Mouse (Mus musculus): ENCODE measurements around the gene Ppip5k2. TPM values are rescaled to one million over a fixed set of nuclear protein-coding genes. Genes with fewer than 3 reads are reported as not detected.

Gene Ppip5k2
- polyA plus RNA-seq, 1 experiment, result 3.7 TPM

DNA sequence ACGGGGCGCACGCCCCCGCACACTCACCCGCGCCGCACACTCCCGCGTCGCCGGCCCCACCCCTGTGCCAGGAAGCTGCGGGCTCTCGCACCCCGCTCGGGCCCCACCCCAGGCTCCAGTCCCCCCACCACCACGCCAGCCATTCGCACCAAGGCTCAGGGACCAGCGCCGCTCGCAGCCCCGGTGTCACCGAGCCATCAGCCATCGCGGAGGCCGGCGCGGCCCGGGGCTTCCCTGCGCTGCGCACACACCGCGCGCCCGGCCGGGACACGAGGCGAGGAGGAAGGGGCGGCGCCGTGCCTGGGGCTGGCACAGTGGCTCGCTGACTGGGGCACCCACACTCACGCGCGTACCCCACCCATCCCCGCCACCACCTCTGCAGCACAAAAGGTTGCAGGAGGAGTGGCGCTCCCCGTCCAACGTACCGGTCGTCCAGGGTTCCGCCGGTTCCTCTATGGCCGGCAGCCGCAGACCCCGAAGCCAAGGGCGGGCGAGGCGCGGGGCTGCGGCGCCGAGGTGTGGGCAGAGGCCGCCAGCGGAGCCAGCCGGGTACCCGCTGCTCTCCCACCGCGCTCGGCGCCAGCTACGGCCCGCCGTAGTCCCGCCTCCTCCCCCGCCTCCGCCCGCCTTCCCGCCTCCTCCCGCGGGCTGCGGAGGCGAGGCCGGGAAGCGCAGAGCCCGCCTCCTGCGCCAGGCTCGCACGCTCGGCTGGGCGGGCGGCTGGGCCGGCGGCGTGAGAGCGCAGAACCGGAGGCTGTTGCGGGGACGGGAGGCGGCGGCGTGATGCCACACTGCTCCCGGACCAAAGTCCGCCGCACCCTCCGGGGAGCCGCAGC lies 108.6 kb downstream of the Ppip5k2 start, which contains the start of gene D1Ertd622e:
Gene D1Ertd622e (minus strand): TSS at position 669 of the 836 bp plus-strand sequence.
- Histone ChIP-seq H3K36me3 (ENCODE audit: control insufficient read depth, insufficient read depth) (no peaks in the 10 kb centered on the region), H3K4me3 (peak within 1 kb of the TSS; percentile 31), H3K79me2 (ENCODE audit: control insufficient read depth, insufficient read depth) (peaks cover 35% of the 10 kb centered on the region), H3K27me3 (ENCODE audit: control insufficient read depth, insufficient read depth, insufficient read length) (no peaks in the 10 kb centered on the region), H3ac (ENCODE audit: control insufficient read depth, insufficient read length) (peak within 1 kb of the TSS; percentile 89), H3K4me2 (ENCODE audit: low read depth) (peak within 1 kb of the TSS; percentile 93)
- no peak for TF ChIP-seq TCF3 (IDR thresholded peaks at IDR 0.05; ENCODE audit: insufficient read length, low read depth)
- no peak for TF ChIP-seq POLR2AphosphoS2 (IDR thresholded peaks at IDR 0.05; ENCODE audit: insufficient read length, low read depth)
- TF ChIP-seq USF1 (IDR thresholded peaks at IDR 0.05; ENCODE audit: low read depth), result no peak
- peak in 1 of 3 experiments; percentile 25 for TF ChIP-seq MYOD1 (IDR thresholded peaks at IDR 0.05; ENCODE audit: control insufficient read depth in 1 of 3, insufficient read length in 2 of 3, low read depth in 2 of 3)
- no peak for TF ChIP-seq MAX (IDR thresholded peaks at IDR 0.05; ENCODE audit: low read depth)
- TF ChIP-seq E2F4 (IDR thresholded peaks at IDR 0.05; ENCODE audit: insufficient read depth), result no peak
- TF ChIP-seq POLR2A (IDR thresholded peaks at IDR 0.05; ENCODE audit: insufficient read length, low read depth), result peak; percentile 70
- TF ChIP-seq MYOG (IDR thresholded peaks at IDR 0.05; ENCODE audit: control insufficient read depth in 1 of 3, insufficient read depth in 1 of 3, insufficient read length in 2 of 3, low read depth in 2 of 3), result peak in 2 of 3 experiments; percentile 19 to 26
- no peak for TF ChIP-seq TCF12 (IDR thresholded peaks at IDR 0.05; ENCODE audit: insufficient read depth, poor library complexity, severe bottlenecking)

DNA sequence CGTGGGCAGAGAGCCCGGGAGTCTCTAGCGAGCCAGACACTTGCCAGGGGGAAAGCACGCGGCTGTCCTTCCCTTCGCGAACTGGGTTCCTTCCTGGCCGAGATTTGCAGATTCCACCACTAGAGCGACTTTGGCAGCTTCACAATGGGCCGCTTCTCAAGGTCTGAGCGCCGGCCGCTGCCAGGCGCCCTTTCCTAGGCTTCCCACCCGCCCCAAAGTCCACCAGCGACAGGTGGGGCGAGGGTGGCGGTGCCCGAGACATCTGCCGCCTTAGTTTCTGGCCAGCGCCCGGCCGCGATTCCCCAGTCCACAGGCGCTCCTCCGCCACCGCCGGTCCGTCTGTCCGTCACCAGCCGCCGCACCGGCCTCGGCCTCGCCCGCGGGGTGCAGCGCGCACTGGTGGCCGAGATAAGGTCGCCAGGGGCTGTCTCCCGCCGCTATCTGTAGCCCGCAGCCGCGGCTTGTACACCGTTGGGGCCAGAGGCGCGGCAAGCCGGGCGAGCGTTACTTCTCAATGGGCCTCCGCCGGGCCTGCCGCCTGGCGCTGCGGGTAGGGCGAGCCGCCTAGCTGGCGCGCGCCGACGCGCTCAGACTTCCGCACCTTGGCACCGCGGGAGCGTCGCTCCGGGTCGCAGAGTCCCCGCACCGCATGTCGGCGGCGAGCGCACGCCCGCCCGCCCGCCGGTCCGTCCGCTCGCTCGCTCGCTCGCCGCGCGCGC lies 109.4 kb downstream of the Ppip5k2 start:
- H3K79me2 ChIP-seq (ENCODE audit: control insufficient read depth, insufficient read depth), result peaks cover 43% of the 10 kb centered on the region
- peak overlapping the region; percentile 93 for H3K4me2 ChIP-seq (ENCODE audit: low read depth)
- no peak for TF ChIP-seq E2F4 (IDR thresholded peaks at IDR 0.05; ENCODE audit: insufficient read depth)
- no peak for TF ChIP-seq REST (IDR thresholded peaks at IDR 0.05; ENCODE audit: insufficient read depth, insufficient read length)
- TF ChIP-seq MAX (IDR thresholded peaks at IDR 0.05; ENCODE audit: low read depth), result no peak
- peak; percentile 13 for TF ChIP-seq POLR2A (IDR thresholded peaks at IDR 0.05; ENCODE audit: insufficient read length, low read depth)
- TF ChIP-seq MYOG (IDR thresholded peaks at IDR 0.05; ENCODE audit: control insufficient read depth in 1 of 3, insufficient read depth in 1 of 3, insufficient read length in 2 of 3, low read depth in 2 of 3), result peak in 2 of 3 experiments; percentile 54 to 81
- TF ChIP-seq TCF12 (IDR thresholded peaks at IDR 0.05; ENCODE audit: insufficient read depth, poor library complexity, severe bottlenecking), result no peak
- TF ChIP-seq POLR2AphosphoS2 (IDR thresholded peaks at IDR 0.05; ENCODE audit: insufficient read length, low read depth), result no peak
- TF ChIP-seq MYOD1 (IDR thresholded peaks at IDR 0.05; ENCODE audit: control insufficient read depth in 1 of 3, insufficient read length in 2 of 3, low read depth in 2 of 3), result peak in 2 of 3 experiments; percentile 71 to 82
- TF ChIP-seq SRF (IDR thresholded peaks at IDR 0.05; ENCODE audit: control insufficient read depth, insufficient read length, low read depth), result no peak
- TF ChIP-seq CEBPB (IDR thresholded peaks at IDR 0.05; ENCODE audit: insufficient read depth, poor library complexity, severe bottlenecking), result no peak
- no peak for TF ChIP-seq TCF3 (IDR thresholded peaks at IDR 0.05; ENCODE audit: insufficient read length, low read depth)
- no peak for TF ChIP-seq USF1 (IDR thresholded peaks at IDR 0.05; ENCODE audit: low read depth)
- no peaks in the 10 kb centered on the region for H3K27me3 ChIP-seq (ENCODE audit: control insufficient read depth, insufficient read depth, insufficient read length)
- H3K4me3 ChIP-seq, result peak overlapping the region; percentile 31
- no peaks in the 10 kb centered on the region for H3K36me3 ChIP-seq (ENCODE audit: control insufficient read depth, insufficient read depth)
- H3ac ChIP-seq (ENCODE audit: control insufficient read depth, insufficient read length), result peak overlapping the region; percentile 89

DNA sequence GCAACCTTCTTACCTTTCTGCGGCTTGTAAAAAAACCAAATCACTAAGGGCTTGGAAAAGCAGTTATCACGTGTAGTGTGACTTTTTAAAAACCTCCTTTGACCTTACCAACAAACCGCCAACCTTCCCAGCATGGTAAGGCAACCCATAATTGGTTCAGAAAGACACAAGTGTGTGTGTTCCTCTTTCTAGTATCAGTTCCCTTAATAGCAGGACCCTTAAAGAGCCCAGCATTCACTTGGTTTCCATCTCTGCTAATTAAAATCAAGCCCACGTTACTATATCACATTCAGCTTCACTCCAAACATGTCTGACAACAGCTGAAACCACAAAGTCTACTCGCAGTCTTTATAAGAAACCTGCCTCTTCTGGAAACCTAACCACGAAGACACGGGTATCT lies 110.8 kb downstream of the Ppip5k2 start:
- Histone ChIP-seq H3K36me3 (ENCODE audit: control insufficient read depth, insufficient read depth) (no peaks in the 10 kb centered on the region), H3ac (ENCODE audit: control insufficient read depth, insufficient read length) (no peak overlapping the region), H3K27me3 (ENCODE audit: control insufficient read depth, insufficient read depth, insufficient read length) (no peaks in the 10 kb centered on the region), H3K79me2 (ENCODE audit: control insufficient read depth, insufficient read depth) (peaks cover 57% of the 10 kb centered on the region), H3K4me2 (ENCODE audit: low read depth) (peak overlapping the region; percentile 93), H3K4me3 (peak overlapping the region; percentile 31)
- TF ChIP-seq MAX (IDR thresholded peaks at IDR 0.05; ENCODE audit: low read depth) (no peak), TCF12 (IDR thresholded peaks at IDR 0.05; ENCODE audit: insufficient read depth, poor library complexity, severe bottlenecking) (no peak), MYOD1 (IDR thresholded peaks at IDR 0.05; ENCODE audit: control insufficient read depth in 1 of 3, insufficient read length in 2 of 3, low read depth in 2 of 3) (no peak), REST (IDR thresholded peaks at IDR 0.05; ENCODE audit: insufficient read depth, insufficient read length) (no peak), TCF3 (IDR thresholded peaks at IDR 0.05; ENCODE audit: insufficient read length, low read depth) (no peak), MYOG (IDR thresholded peaks at IDR 0.05; ENCODE audit: control insufficient read depth in 1 of 3, insufficient read depth in 1 of 3, insufficient read length in 2 of 3, low read depth in 2 of 3) (no peak), POLR2A (IDR thresholded peaks at IDR 0.05; ENCODE audit: insufficient read length, low read depth) (no peak), USF1 (IDR thresholded peaks at IDR 0.05; ENCODE audit: low read depth) (no peak), POLR2AphosphoS2 (IDR thresholded peaks at IDR 0.05; ENCODE audit: insufficient read length, low read depth) (no peak), SRF (IDR thresholded peaks at IDR 0.05; ENCODE audit: control insufficient read depth, insufficient read length, low read depth) (no peak), E2F4 (IDR thresholded peaks at IDR 0.05; ENCODE audit: insufficient read depth) (no peak), CEBPB (IDR thresholded peaks at IDR 0.05; ENCODE audit: insufficient read depth, poor library complexity, severe bottlenecking) (no peak)

DNA sequence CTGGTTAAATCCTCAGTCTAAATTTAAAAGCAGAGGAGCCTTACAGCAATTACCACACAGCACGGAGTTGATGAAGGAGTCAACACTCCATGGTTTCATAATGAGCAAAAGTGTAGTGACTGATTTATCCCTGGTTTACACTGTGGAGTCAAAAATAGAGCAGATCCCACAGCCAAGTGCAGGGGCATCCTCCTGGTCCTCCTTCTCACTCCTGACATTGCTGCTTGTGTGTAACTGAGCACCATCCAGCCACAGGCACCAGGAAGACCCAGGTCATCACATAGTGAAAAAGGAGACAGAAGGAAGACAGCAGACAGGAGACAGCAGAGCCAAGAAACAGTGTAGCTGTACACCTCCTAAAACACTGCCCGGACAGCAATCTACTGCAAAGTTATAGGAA lies 112.4 kb downstream of the Ppip5k2 start:
- Histone ChIP-seq H3K79me2 (ENCODE audit: control insufficient read depth, insufficient read depth) (peaks cover 73% of the 10 kb centered on the region), H3K36me3 (ENCODE audit: control insufficient read depth, insufficient read depth) (peaks cover under 1% of the 10 kb centered on the region), H3K4me2 (ENCODE audit: low read depth) (no peak overlapping the region), H3ac (ENCODE audit: control insufficient read depth, insufficient read length) (no peak overlapping the region), H3K27me3 (ENCODE audit: control insufficient read depth, insufficient read depth, insufficient read length) (no peaks in the 10 kb centered on the region), H3K4me3 (no peak overlapping the region)
- TF ChIP-seq TCF3 (IDR thresholded peaks at IDR 0.05; ENCODE audit: insufficient read length, low read depth) (no peak), MAX (IDR thresholded peaks at IDR 0.05; ENCODE audit: low read depth) (no peak), E2F4 (IDR thresholded peaks at IDR 0.05; ENCODE audit: insufficient read depth) (no peak), USF1 (IDR thresholded peaks at IDR 0.05; ENCODE audit: low read depth) (no peak), CEBPB (IDR thresholded peaks at IDR 0.05; ENCODE audit: insufficient read depth, poor library complexity, severe bottlenecking) (no peak), MYOD1 (IDR thresholded peaks at IDR 0.05; ENCODE audit: control insufficient read depth in 1 of 3, insufficient read length in 2 of 3, low read depth in 2 of 3) (no peak), POLR2A (IDR thresholded peaks at IDR 0.05; ENCODE audit: insufficient read length, low read depth) (no peak)
